Mouse (Mus musculus): Measurements from ENCODE around the gene Olfr1493-ps1.

Olfr1493-ps1 gene

DNA sequence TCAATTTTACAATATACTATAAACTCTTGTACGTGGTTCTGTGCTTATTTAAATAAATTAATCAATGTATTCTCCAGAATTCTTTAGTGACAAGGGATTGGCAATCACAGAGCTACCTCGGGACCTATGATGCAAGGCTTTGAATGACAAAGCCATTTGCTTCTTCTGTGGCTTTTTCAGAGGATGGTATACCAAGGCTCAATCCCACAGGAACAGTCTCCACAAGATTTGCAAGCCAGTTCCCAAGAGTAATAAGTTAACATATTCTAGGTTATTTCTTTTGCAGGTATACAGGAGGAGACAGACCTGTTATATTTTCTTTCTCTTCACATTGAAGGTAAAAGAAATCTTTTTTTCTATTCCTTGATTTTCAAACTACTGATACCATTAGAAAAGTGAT lies at the start of gene Olfr1493-ps1:
Gene Olfr1493-ps1, plus strand, starts transcription at position 301 of the 400 bp plus-strand sequence.
- DNase-seq (ENCODE audit: low spot score): no peak

- no peak for DNase-seq (ENCODE audit: low spot score)
Observed at GRCm38 (mm10) chr19:13696968-13697367, 26.1 kb upstream of the Olfr1493-ps1 start, which contains the start of gene Olfr1491. Gene Olfr1491, plus strand, starts transcription at chr19:13697268.

- no peak for DNase-seq (ENCODE audit: low spot score)
Observed at GRCm38 (mm10) chr19:13739428-13739827, 16.4 kb downstream of the Olfr1493-ps1 start, which contains the start of gene Olfr1494. Gene Olfr1494, plus strand, starts transcription at chr19:13739728.

- DNase-seq (ENCODE audit: low spot score): no peak
Observed at GRCm38 (mm10) chr19:13749366-13749765, 26.3 kb downstream of the Olfr1493-ps1 start.

DNA sequence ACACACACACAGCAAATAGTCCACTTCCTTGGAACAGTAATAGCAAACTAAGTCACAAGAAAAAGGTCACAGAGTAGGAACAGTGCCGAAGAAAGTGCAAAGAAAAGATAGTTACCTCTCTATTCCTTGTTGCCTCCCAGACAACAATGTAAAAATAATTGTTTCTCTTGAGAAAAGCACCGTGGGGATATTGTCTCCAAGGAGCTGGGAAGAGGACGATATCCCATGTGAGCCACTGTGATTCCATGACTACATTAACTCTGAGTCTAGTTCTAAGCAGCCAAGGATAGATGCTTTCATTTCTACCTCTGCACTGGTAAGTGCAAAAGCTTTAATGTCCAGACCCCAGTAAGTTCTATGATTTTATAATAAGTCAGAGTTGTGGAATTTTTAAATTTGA lies 41.2 kb downstream of the Olfr1493-ps1 start, which contains the start of gene Olfr1495:
Gene Olfr1495, plus strand, starts transcription at position 301 of the 400 bp plus-strand sequence.
- DNase-seq (ENCODE audit: low spot score): no peak

DNA sequence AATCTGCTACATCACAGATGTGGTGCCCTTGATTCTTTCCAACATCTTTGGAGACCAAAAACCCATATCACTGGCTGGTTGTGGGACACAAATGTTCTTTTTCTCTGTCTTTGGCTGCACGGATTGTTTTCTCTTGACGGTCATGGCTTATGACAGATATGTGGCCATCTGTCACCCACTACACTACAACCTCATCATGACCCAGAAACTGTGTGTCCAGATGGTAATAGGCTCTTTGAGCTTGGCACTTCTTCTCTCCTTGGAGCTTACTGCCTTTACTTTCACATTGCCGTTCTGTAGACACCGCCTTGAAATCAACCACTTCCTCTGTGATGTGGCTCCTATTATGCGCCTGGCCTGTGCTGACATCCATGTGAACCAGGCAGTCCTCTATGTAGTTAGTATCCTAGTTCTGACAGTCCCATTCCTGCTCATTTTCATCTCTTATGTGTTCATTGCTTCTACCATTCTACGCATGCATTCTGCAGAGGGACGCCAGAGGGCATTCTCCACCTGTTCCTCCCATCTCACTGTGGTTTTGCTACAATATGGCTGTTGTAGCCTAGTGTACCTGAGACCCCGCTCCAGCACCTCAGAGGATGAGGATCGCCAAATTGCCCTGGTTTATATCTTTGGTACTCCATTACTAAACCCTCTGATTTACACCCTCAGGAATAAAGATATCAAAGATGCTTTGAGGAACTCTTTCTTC lies 45.6 kb downstream of the Olfr1493-ps1 start:
- no peak for DNase-seq (ENCODE audit: low spot score)

DNA sequence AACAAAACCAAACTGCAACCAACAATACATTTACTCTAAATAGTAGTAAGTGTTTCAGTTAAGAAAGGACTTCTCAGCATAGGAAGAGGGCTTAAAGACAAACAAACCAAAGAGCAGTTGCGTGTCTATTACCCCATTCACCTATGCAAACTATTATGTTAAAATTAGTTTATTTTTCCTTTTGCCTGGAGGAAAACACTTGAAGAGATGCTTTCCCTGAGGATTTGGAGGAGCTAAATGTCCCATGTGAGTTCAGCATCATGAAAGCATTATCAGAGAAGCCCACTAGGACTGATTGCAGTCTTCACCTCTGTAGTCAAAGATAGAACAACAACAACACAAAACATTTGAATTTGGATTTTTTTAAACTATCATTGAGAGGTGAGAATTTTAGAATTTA lies 54.5 kb downstream of the Olfr1493-ps1 start, which contains the start of gene Olfr1496:
Gene Olfr1496, plus strand, starts transcription at position 301 of the 400 bp plus-strand sequence.
- no peak for DNase-seq (ENCODE audit: low spot score)
